Mouse (Mus musculus) cerebellum, adult 11 months (tissue): ENCODE data around the gene 9030612E09Rik.

ENCODE experiments used
- DNase-seq: peaks from one replicate; pipeline ENCODE4 v3.0.0; 2022

The 9030612E09Rik gene

GRCm38 (mm10) chr10:43211866-43212265, 37.4 kb downstream of the 9030612E09Rik start:
- DNase-seq: peak; percentile 10

GRCm38 (mm10) chr10:43217361-43217900, 42.9 kb downstream of the 9030612E09Rik start:
- no peak for DNase-seq

- no peak for DNase-seq
Measured at GRCm38 (mm10) chr10:43220479-43220878, 46.0 kb downstream of the 9030612E09Rik start.

- DNase-seq: peak; percentile 92
Measured at GRCm38 (mm10) chr10:43220910-43221625, 46.6 kb downstream of the 9030612E09Rik start, which contains the start of gene Pdss2. Pdss2 (plus strand) TSS chr10:43221486.

- DNase-seq: peak; percentile 54
Measured at GRCm38 (mm10) chr10:43221659-43222058, 47.2 kb downstream of the 9030612E09Rik start.

- no peak for DNase-seq
Measured at GRCm38 (mm10) chr10:43223391-43223790, 48.9 kb downstream of the 9030612E09Rik start.
